Mouse (Mus musculus): ENCODE results near the gene 4930415L06Rik. TPM values are rescaled to one million over a fixed set of nuclear protein-coding genes. Genes with fewer than 3 reads are reported as not detected.

The 4930415L06Rik gene
- polyA plus RNA-seq (2012; rRNA removed) = not detected in 2 replicates

GRCm38 (mm10) chrX:89932752-89933151, at the start of gene 4930415L06Rik:
4930415L06Rik (minus strand) TSS chrX:89932852.

Other genes starting within 250 kb of the 4930415L06Rik start
- gene 4932429P05Rik, start 180.6 kb downstream of the 4930415L06Rik start, polyA plus RNA-seq (2012; rRNA removed) = not detected in 2 replicates